Mouse (Mus musculus) adipocyte (in vitro differentiated cells): ENCODE measurements at regions not wholly inside any gene's neighbourhood (a gene's known extent, or its start where the extent isn't known, plus 50 kb on each side); places are given as distances from the start of the nearest gene placed in this dataset.

Experiments
- DNase-seq: peaks from one replicate; pipeline ENCODE4 v3.0.0-alpha.2; 2016; ENCODE audit warnings: low spot score

DNA sequence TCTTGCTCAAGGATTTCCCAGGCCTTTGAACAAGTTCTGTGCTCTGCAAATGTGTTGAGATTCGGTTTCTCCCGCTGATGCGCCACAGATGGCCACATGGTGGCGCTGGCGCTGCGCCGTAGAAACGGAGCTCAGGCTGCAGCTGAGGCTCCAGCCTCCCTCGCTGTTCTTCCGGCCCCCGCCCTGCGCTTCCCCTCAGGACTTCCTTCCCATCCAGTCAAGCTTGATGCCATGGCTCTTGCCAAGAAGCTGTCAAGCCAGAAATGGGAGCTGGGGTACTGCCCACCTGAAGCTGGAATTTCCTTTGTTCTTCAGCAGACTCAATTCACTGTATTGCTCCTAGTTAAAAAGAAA, 263.9 kb downstream of the Mpdz start:
- DNase-seq = peak; percentile 71

DNA sequence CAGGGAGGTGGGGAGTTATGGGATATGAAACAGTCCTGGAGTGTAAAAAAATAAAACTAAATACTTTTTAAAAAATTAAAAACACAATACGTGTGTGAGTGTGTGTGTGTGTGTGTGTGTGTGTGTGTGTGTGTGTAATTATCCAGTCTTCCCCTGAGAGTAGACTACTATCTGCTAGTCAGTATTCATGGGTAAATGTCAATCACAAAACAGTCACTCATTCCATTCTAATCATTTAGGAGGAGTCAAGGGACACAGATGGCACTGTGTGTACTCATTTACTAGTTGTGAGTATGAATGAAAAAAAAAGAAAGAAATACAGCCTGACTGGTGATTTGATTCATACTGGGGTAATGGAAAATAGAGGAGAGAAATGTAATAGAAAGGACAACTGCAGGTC, 226.5 kb downstream of the Mpdz start:
- no peak for DNase-seq

GRCm38 (mm10) chr4:81217979-81218378, 224.6 kb downstream of the Mpdz start:
- no peak for DNase-seq

DNA sequence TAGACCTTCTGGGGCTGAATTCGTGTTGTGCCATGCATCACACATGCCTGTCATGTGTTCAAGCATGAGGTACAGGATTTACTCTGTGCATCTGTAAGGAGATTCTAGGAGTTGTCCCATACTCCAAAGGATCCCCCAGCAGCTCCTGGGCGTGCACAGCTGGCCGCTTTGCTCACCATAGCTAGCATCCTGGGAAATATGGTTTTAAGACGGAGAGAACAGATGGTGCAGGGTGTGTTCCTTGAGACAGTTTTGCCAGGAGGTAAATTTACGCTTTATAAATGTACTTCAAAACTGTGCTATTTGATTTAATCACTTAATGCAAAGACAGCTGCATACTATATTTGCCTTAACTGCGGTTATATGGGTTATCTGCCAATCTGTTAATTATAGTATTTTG, 220.6 kb downstream of the Mpdz start:
- no peak for DNase-seq

DNA sequence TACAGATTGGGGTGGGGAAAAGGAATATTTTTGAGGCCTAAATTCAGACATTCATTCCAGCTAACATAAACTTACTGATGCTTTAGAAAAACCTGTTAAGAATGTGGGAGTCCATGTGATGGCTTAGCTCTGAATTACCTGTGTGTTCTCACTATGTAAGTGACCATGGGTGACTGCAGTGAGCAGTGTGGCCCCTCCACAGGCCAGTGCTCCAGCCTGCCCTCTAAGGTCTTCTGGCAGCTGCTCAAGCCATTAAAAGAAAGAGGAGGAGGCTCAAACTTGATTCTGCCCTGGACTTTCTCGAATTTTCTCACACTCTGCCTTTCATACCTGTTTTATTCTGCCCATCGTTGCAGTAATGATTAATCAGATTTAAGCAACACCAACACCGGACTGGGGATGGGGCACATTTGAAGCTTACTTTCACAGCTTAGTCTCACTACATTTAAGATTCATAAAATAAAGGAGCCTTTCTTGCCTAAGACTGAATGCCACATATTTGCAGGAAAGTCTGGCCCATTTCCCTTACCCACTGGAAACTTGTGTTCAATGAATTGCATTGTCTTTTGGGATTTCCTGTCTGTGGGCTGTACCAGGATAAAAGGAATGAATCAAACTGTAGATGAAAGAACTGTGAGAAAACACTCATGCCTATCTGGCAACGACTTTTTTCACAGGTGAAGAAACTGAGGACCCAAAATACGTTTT, 220.0 kb downstream of the Mpdz start:
- no peak for DNase-seq
